Mouse (Mus musculus) limb, embryonic 10.5 days (tissue): ENCODE data around the gene Fgf5. TPM values are rescaled to one million over a fixed set of nuclear protein-coding genes. Genes with fewer than 3 reads are reported as not detected.

Source experiments
- polyA plus RNA-seq: library from polyadenylated mRNA; unstranded; fragments of >200 nt; fragmentation: Nextera tagmentation; extraction: Ambion mirVana; gene quantifications from 2 replicates; pipeline ENCODE4 v1.2.1, GENCODE M21; 2016

The Fgf5 gene
- polyA plus RNA-seq, 1 experiment from 2014 or later: 1.4 TPM

Other genes starting within 250 kb of the Fgf5 start
- 19.6 and 22.3 TPM in 2 replicates for gene Antxr2, start 223.1 kb upstream of the Fgf5 start, polyA plus RNA-seq
- gene Prdm8, start 87.0 kb upstream of the Fgf5 start, polyA plus RNA-seq: 0.08 TPM in 1 of 2 replicates, not detected in the other
- gene Cfap299, start 75.1 kb downstream of the Fgf5 start, polyA plus RNA-seq: 0.16 TPM in 1 of 2 replicates, not detected in the other